Mouse (Mus musculus): ENCODE measurements around the gene Nln.

GRCm38 (mm10) chr13:104035651-104036050 is 73.8 kb downstream of the Nln start:
- TF ChIP-seq USF1 (IDR thresholded peaks at IDR 0.05; ENCODE audit: low read depth, low read length) = no peak
- no peak for TF ChIP-seq MAX (IDR thresholded peaks at IDR 0.05; ENCODE audit: low read length)
- TF ChIP-seq EP300 (IDR thresholded peaks at IDR 0.05; ENCODE audit: low read depth in 1 of 2, low read length in 2 of 2) = no peak
- TF ChIP-seq E2F4 (IDR thresholded peaks at IDR 0.05; ENCODE audit: borderline replicate concordance, low read depth, low read length) = no peak
- TF ChIP-seq NRF1 (IDR thresholded peaks at IDR 0.05; ENCODE audit: insufficient read depth, low read depth, low read length, poor library complexity, severe bottlenecking) = no peak
- TF ChIP-seq CTCF (IDR thresholded peaks at IDR 0.05 in 2 of 3, conservative IDR thresholded peaks at IDR 0.05 in 1 of 3; ENCODE audit: control insufficient read depth in 1 of 3, insufficient read depth in 1 of 3, low read depth in 2 of 3, low read length in 3 of 3, poor library complexity in 1 of 3, severe bottlenecking in 1 of 3) = no peak
- TF ChIP-seq POLR2A (IDR thresholded peaks at IDR 0.05; ENCODE audit: control insufficient read depth in 1 of 2, insufficient read depth in 1 of 2, low read depth in 1 of 2, low read length in 2 of 2, poor library complexity in 1 of 2) = no peak
- no peak for TF ChIP-seq RAD21 (IDR thresholded peaks at IDR 0.05; ENCODE audit: low read depth, low read length)
- no peak for TF ChIP-seq CHD1 (IDR thresholded peaks at IDR 0.05; ENCODE audit: low read depth, low read length)
- TF ChIP-seq TBP (IDR thresholded peaks at IDR 0.05; ENCODE audit: low read depth, low read length) = no peak
- no peak for TF ChIP-seq JUND (IDR thresholded peaks at IDR 0.05; ENCODE audit: low read depth, low read length)

All from MEL (cell line).